Mouse (Mus musculus): ENCODE results near the gene Ntrk2. TPM values are rescaled to one million over a fixed set of nuclear protein-coding genes. Genes with fewer than 3 reads are reported as not detected.

Ntrk2 gene
- polyA plus RNA-seq, 1 experiment: 214 TPM

GRCm38 (mm10) chr13:59180781-59181180 is 374.4 kb downstream of the Ntrk2 start:
- TF ChIP-seq POLR2A (IDR thresholded peaks at IDR 0.05; ENCODE audit: extremely low read depth, insufficient read depth, low read length) (no peak), CTCF (IDR thresholded peaks at IDR 0.05; ENCODE audit: extremely low read depth, insufficient read depth, low read length) (no peak)
- H3K4me1 ChIP-seq (ENCODE audit: control insufficient read depth, insufficient read depth, low read length): no peaks in the 10 kb centered on the region
- no peak overlapping the region for H3K4me3 ChIP-seq (ENCODE audit: insufficient read depth, low read length)
- H3K27ac ChIP-seq (ENCODE audit: insufficient read depth, low read length): peak overlapping the region; percentile 3; the same call in 1 of the 2 replicates

GRCm38 (mm10) chr13:59181188-59181947 is 375.0 kb downstream of the Ntrk2 start:
- TF ChIP-seq CTCF (IDR thresholded peaks at IDR 0.05; ENCODE audit: extremely low read depth, insufficient read depth, low read length): no peak
- TF ChIP-seq POLR2A (IDR thresholded peaks at IDR 0.05; ENCODE audit: extremely low read depth, insufficient read depth, low read length): no peak
- no peak overlapping the region for H3K4me3 ChIP-seq (ENCODE audit: insufficient read depth, low read length)

GRCm38 (mm10) chr13:59182630-59183029 is 376.3 kb downstream of the Ntrk2 start:
- Histone ChIP-seq H3K4me3 (ENCODE audit: insufficient read depth, low read length) (no peak overlapping the region), H3K4me1 (ENCODE audit: control insufficient read depth, insufficient read depth, low read length) (no peaks in the 10 kb centered on the region), H3K27ac (ENCODE audit: insufficient read depth, low read length) (no peak overlapping the region)
- no peak for TF ChIP-seq POLR2A (IDR thresholded peaks at IDR 0.05; ENCODE audit: extremely low read depth, insufficient read depth, low read length)
- peak; percentile 72 for TF ChIP-seq CTCF (IDR thresholded peaks at IDR 0.05; ENCODE audit: extremely low read depth, insufficient read depth, low read length)

More at GRCm38 (mm10) chr13:59181188-59181947, 375.0 kb downstream of the Ntrk2 start:
- Histone ChIP-seq H3K27ac (ENCODE audit: insufficient read depth, low read length) (peak overlapping the region; percentile 3; the same call in 1 of the 2 replicates), H3K4me1 (ENCODE audit: control insufficient read depth, insufficient read depth, low read length) (no peaks in the 10 kb centered on the region)

Other genes starting within 250 kb of the Ntrk2 start
- gene Slc28a3, start 195.7 kb upstream of the Ntrk2 start, polyA plus RNA-seq (2012; rRNA removed): not detected in 2 replicates